Mouse (Mus musculus) heart, postnatal 0 days (tissue): Measurements from ENCODE around the gene Gm5129. TPM values are rescaled to one million over a fixed set of nuclear protein-coding genes. Genes with fewer than 3 reads are reported as not detected.

Experiments
- ATAC-seq: fragments of 200-750 bp; cut with Nextera tagmentation; 2 replicates; pipeline ENCODE4 v1.8.0; 2017; ENCODE audit warnings: low read depth, moderate number of reproducible peaks, moderate library complexity; ENCODE audit not compliant: insufficient read depth
- DNase-seq: peaks from one replicate; pipeline ENCODE4 v3.0.0-alpha.2; 2016; ENCODE audit warnings: low spot score
- H3K27ac ChIP-seq: fragments of 300-500 bp; sonication (generic); 2 replicates; pipeline ENCODE4 v1.5.1; 2014; ENCODE audit warnings: low read depth, mild to moderate bottlenecking
- H3K27me3 ChIP-seq: fragments of 300-500 bp; sonication (generic); 2 replicates; pipeline ENCODE4 v1.6.1; 2014; ENCODE audit warnings: low read length, mixed read lengths; ENCODE audit not compliant: control insufficient read depth, insufficient read depth
- H3K36me3 ChIP-seq: fragments of 300-500 bp; sonication (generic); replicated peaks from 2 replicates; pipeline ENCODE4 v1.6.1; 2014; ENCODE audit warnings: low read length, mixed read lengths; ENCODE audit not compliant: control insufficient read depth, insufficient read depth
- H3K4me1 ChIP-seq: fragments of 300-500 bp; sonication (generic); 2 replicates; pipeline ENCODE4 v1.6.1; 2014; ENCODE audit warnings: antibody characterized with exemption; ENCODE audit not compliant: control insufficient read depth, insufficient read depth
- H3K4me2 ChIP-seq: fragments of 300-500 bp; sonication (generic); 2 replicates; pipeline ENCODE4 v1.6.1; 2014; ENCODE audit warnings: low read depth, mild to moderate bottlenecking, low read length, moderate library complexity
- H3K4me3 ChIP-seq: fragments of 300-500 bp; sonication (generic); 2 replicates; pipeline ENCODE4 v1.5.1; 2014; ENCODE audit warnings: low read depth, low read length
- H3K9ac ChIP-seq: fragments of 300-500 bp; sonication (generic); replicated peaks from 2 replicates; pipeline ENCODE4 v1.6.1; 2014; ENCODE audit warnings: low read depth, low read length, mixed read lengths
- H3K9me3 ChIP-seq: fragments of 300-500 bp; sonication (generic); replicated peaks from 2 replicates; pipeline ENCODE4 v1.6.1; 2016; ENCODE audit warnings: low read length; ENCODE audit not compliant: control insufficient read depth
- CTCF ChIP-seq: IDR thresholded peaks from 2 replicates; pipeline ENCODE4 v1.5.1; 2016; ENCODE audit warnings: antibody characterized with exemption, control low read depth, low read depth
- EP300 ChIP-seq: IDR thresholded peaks from 2 replicates; pipeline ENCODE4 v1.6.1; 2016; ENCODE audit warnings: antibody characterized with exemption, low read depth
- WGBS: fragments of 180-500 bp; shearing (Covaris S2); extraction: QIAGEN DNeasy Blood & Tissue Kit; methylation state at CpG from one replicate; pipeline ENCODE4 v1.1.7; 2014; 5-methylcytosine and 5-hydroxymethylcytosine counted together
- polyA plus RNA-seq: library from polyadenylated mRNA; unstranded; fragments of >200 nt; fragmentation: Nextera tagmentation; extraction: Ambion mirVana; gene quantifications from 2 replicates; pipeline ENCODE4 v1.2.1, GENCODE M21; 2015
- total RNA-seq: library from RNA; depleted of rRNA; stranded (reverse); fragments of >200 nt; gene quantifications from 2 replicates; pipeline ENCODE4 v1.2.3, GENCODE M21; 2014; ENCODE audit warnings: low replicate concordance

Gm5129 gene
- total and polyA plus RNA-seq, 2 experiments from 2014 or later, result not detected

DNA sequence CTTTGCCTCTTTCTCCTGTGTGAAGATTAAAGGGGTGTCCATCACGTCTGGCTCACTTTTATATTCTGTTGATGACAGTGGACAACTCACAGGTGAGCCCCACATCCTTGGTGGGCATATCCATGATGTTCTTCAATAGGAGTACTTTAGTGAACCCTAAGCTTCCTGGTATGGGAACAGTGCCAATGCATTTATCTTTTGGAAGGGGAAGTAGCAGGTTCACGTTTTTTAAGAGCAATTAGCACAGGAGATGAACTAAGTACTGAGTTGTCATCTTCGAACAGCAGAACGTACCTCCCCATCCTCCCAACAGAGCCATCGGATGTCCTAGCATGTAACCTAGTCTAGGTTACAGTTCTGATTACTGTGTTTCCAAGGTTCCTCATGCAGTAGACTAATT, 23.6 kb upstream of the Gm5129 start:
- Histone ChIP-seq H3K27ac (no peak overlapping the region), H3K4me1 (no peaks in the 10 kb centered on the region), H3K4me2 (no peak overlapping the region), H3K36me3 (peaks cover 70% of the 10 kb centered on the region), H3K9me3 (no peaks in the 10 kb centered on the region), H3K27me3 (no peaks in the 10 kb centered on the region), H3K9ac (no peak overlapping the region), H3K4me3 (no peak overlapping the region)
- DNase-seq, result no peak
- no peak for ATAC-seq
- WGBS, result 72% methylated on average over 5 of the region's 5 CpGs
- TF ChIP-seq CTCF (no peak), EP300 (no peak)

DNA sequence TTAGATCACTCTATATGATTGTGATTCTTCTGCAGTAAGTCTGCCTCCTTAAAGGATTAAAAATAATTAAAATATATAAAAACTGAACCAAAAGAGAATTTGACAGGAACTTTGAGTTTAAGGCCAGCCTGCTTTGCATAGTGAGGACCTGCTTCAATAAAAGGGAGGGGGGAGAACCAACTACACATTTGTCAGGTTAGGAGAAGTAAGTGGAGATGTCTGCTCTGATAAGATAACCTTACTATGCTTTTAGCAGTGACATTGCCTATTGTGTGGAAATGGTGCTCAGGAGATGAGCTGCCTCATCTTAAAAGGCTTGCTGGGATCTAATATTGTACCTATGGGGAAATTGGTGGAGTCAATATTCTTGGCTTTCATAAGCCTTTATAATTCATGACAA, 17.2 kb upstream of the Gm5129 start:
- Histone ChIP-seq H3K9ac (no peak overlapping the region), H3K27me3 (no peaks in the 10 kb centered on the region), H3K4me2 (no peak overlapping the region), H3K4me3 (no peak overlapping the region), H3K27ac (no peak overlapping the region), H3K4me1 (no peaks in the 10 kb centered on the region), H3K9me3 (no peaks in the 10 kb centered on the region), H3K36me3 (peaks cover 72% of the 10 kb centered on the region)
- DNase-seq (no peak), ATAC-seq (no peak)
- TF ChIP-seq EP300, result no peak
- no peak for TF ChIP-seq CTCF

DNA sequence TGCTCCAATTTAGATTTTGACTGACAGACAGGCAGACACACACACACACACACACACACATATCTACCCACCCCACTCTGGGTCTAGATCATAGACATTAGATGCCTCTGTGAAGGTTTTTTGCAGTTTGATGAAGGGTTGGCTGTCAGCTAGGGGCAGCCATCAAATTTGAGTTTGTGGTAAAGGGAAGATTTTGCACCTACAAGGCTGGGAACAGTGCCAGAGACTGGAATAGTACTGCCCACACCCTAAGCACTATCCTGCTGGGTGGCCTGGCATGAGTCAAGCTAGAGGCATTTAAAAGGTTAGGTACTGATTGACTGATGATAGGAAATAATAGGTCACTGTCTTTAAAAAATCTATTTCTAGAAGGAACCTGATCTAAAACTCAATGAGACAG, 15.6 kb upstream of the Gm5129 start:
- H3K9ac ChIP-seq, result no peak overlapping the region
- no peaks in the 10 kb centered on the region for H3K4me1 ChIP-seq
- TF ChIP-seq EP300 (no peak), CTCF (no peak)
- DNase-seq (no peak), ATAC-seq (no peak)
- H3K27me3 ChIP-seq, result no peaks in the 10 kb centered on the region
- H3K9me3 ChIP-seq, result no peaks in the 10 kb centered on the region
- H3K4me2 ChIP-seq, result no peak overlapping the region
- peaks cover 56% of the 10 kb centered on the region for H3K36me3 ChIP-seq
- no peak overlapping the region for H3K27ac ChIP-seq
- no peak overlapping the region for H3K4me3 ChIP-seq

DNA sequence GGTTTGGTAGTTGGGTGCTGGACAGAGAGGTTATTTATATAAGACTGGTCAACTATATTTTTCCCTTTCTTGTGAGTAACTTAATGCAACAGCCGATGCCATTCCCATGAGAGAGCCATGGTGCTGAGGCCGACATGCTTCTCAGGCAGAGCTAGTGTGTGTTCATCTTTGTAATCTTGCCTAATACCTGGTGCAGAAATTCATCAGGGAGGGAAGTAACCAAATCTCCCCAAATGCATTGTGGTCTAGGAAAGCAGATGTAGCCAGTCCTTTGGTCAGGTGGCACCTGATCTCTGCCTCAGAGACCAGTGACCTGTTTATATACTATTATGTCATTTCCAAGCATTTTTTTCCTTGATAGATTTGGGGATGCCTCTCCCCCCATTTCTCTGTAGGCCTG, 11.9 kb upstream of the Gm5129 start:
- Histone ChIP-seq H3K36me3 (peaks cover 19% of the 10 kb centered on the region), H3K9me3 (no peaks in the 10 kb centered on the region), H3K27ac (no peak overlapping the region), H3K4me2 (no peak overlapping the region), H3K4me1 (no peaks in the 10 kb centered on the region), H3K9ac (no peak overlapping the region), H3K27me3 (no peaks in the 10 kb centered on the region), H3K4me3 (no peak overlapping the region)
- TF ChIP-seq CTCF (no peak), EP300 (no peak)
- WGBS, result 93% methylated on average over 2 of the region's 2 CpGs
- no peak for ATAC-seq
- no peak for DNase-seq

DNA sequence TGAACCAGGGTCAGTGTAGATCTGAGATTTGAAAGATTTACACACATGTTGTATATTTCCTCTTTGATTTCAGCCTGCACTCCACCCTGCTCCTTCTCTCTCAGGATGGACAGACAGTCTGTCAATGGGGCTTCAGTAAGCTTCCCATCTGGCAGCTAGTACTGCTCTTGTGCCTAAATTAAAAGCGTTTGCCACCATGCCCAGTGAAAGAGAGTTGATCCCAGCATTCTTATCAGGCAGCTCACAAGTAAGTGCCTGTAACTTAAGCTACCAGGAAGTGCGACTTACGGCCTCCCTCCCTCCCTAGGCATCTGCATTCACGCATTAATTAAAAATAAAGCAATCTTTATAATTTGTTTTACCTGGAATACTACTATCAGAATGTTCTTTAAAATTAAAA, 5.4 kb upstream of the Gm5129 start:
- Histone ChIP-seq H3K4me2 (no peak overlapping the region), H3K27me3 (no peaks in the 10 kb centered on the region), H3K9ac (peak overlapping the region; percentile 16; the same call in 1 of the 2 replicates), H3K4me3 (no peak overlapping the region), H3K9me3 (no peaks in the 10 kb centered on the region), H3K36me3 (no peaks in the 10 kb centered on the region), H3K27ac (peak overlapping the region; percentile 16; the same call in 1 of the 2 replicates), H3K4me1 (peaks cover 24% of the 10 kb centered on the region)
- ATAC-seq, result no peak
- WGBS, result 26% methylated on average over 4 of the region's 4 CpGs
- TF ChIP-seq EP300 (no peak), CTCF (no peak)
- DNase-seq, result no peak

DNA sequence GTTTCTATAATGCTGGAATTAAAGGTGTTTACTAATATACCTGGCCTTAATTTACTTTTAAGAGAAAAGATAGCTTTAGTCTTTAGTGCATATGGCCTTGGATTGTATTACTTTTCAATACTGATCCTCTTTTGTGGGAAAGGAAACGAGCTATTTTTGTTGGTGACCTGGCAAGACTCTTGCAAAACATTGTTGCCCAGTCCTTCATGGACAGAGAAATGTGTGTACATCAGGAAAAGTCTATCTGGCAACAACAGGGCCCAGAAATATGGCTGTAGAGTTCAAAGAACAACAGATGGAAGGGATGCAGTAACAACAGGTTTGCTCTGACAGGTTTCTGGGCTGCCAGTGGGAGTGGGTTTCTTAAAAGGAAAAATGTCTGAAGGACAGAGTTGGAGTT, 4.9 kb upstream of the Gm5129 start:
- Histone ChIP-seq H3K9ac (peak overlapping the region; percentile 16; the same call in 1 of the 2 replicates), H3K4me2 (no peak overlapping the region), H3K4me3 (no peak overlapping the region), H3K9me3 (no peaks in the 10 kb centered on the region), H3K4me1 (peaks cover 24% of the 10 kb centered on the region), H3K36me3 (no peaks in the 10 kb centered on the region), H3K27me3 (no peaks in the 10 kb centered on the region), H3K27ac (peak overlapping the region; percentile 16; the same call in 1 of the 2 replicates)
- no peak for TF ChIP-seq EP300
- TF ChIP-seq CTCF, result no peak
- DNase-seq (no peak), ATAC-seq (no peak)
- WGBS, result 33% methylated on average over 1 of the region's 1 CpGs
